Mouse (Mus musculus): Measurements from ENCODE around the gene Aes.

The Aes gene

GRCm38 (mm10) chr10:81570238-81570800, 11.0 kb downstream of the Aes start:
- TF ChIP-seq GATA4 (IDR thresholded peaks at IDR 0.05; ENCODE audit: insufficient replicate concordance, low read length): no peak

GRCm38 (mm10) chr10:81570831-81571500, 11.7 kb downstream of the Aes start:
- TF ChIP-seq GATA4 (IDR thresholded peaks at IDR 0.05; ENCODE audit: insufficient replicate concordance, low read length): no peak

GRCm38 (mm10) chr10:81571501-81571876, 12.2 kb downstream of the Aes start:
- TF ChIP-seq GATA4 (IDR thresholded peaks at IDR 0.05; ENCODE audit: insufficient replicate concordance, low read length): 0 out of 2 replicates have a peak, but pooled peaks have one; percentile 11

- TF ChIP-seq GATA4 (IDR thresholded peaks at IDR 0.05; ENCODE audit: insufficient replicate concordance, low read length): no peak
Observed at GRCm38 (mm10) chr10:81572133-81572671, 12.9 kb downstream of the Aes start.

DNA sequence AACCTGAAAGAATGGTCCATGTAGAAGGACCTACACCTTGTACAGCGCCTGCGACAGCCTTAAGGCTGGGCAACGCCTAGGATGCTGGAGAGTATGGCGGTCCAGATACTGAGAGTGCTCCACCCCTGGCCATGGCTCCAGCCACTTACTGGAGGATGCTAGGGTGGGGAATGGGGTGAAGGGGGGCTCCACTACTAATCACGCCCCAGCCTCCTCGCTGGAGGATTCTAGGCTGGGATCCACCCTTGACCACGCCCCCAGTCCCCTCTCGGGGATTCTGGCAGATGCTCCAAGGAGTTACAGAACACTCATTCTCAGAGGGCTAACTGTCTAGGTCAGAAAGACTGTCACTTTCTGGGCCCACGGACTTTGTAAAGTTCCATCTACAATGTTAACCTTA, 13.7 kb downstream of the Aes start:
- TF ChIP-seq GATA4 (IDR thresholded peaks at IDR 0.05; ENCODE audit: insufficient replicate concordance, low read length): no peak

DNA sequence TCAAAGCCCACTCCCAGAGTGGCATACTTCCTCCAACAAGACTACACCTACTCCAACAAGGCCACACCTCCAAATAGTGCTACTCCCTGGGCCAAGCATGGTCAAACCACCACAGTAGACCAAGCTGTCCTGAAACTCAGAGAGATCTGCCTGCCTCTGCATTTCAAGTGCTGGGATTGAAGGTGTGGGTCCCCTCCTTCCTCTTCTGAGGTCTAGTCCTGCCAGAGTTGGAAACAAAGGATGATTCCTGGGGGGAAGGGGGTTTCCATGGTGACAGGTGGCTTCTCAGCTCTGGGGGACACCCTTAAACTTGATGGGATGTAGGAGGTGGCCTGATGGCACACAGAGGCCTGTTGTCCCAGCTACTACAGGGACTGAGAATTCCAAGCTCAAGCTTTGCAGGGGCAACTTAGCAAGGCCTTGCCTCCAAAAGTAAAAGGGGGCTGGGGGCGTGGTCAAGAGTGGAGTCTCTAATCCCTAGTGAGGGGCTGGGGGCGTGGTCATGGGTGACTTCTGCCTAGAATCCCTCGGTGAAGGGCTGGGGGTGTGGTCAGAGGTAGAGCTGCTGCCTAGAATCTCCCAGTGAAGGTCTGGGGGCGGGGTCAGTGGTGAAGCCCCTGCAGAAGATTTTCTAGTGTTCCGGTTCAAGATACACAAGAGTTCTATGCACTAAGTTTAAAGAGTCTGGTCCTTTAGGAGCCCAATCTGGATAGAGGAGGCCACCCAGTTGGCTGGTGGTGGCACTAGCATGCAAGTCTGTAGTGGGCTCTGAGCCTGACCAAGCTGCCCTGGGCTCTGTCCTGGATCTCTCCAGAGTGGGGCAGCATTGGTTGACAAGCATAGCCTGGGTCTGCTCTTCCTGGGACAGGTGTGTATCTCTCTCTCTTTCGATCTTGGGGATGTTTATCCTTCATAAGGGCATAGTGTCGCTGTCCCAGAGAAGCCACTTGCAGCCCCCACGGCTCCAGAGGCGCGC, 15.1 kb downstream of the Aes start, which contains the start of gene Tle2:
TSS of gene Tle2 (plus strand) at position 481 of the 976 bp plus-strand sequence.
- no peak for TF ChIP-seq GATA4 (IDR thresholded peaks at IDR 0.05; ENCODE audit: insufficient replicate concordance, low read length)

GRCm38 (mm10) chr10:81575208-81575631, 15.9 kb downstream of the Aes start:
- no peak for TF ChIP-seq GATA4 (IDR thresholded peaks at IDR 0.05; ENCODE audit: insufficient replicate concordance, low read length)

DNA sequence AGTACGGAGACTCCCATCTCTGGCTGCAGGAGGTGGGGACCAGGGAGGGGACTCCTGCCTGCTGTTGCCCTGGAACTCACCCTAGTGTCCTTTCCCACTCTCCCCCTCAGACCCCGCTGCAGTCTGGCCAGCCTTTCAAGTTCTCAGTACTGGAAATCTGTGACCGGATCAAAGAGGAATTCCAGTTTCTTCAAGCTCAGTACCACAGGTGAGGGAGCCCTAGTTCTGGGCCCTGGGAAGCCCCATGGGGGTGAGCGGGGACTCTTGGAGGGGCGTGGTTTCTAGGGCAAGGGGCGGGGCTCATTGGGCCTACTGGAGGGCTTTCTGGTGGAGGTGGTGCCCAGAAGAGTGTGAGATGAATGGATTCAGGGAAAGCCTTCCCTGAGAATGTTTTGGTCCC, 16.4 kb downstream of the Aes start:
- no peak for TF ChIP-seq GATA4 (IDR thresholded peaks at IDR 0.05; ENCODE audit: insufficient replicate concordance, low read length)

GRCm38 (mm10) chr10:81579967-81580366, 20.7 kb downstream of the Aes start:
- no peak for TF ChIP-seq GATA4 (IDR thresholded peaks at IDR 0.05; ENCODE audit: insufficient replicate concordance, low read length)

GRCm38 (mm10) chr10:81580441-81581070, 21.3 kb downstream of the Aes start:
- no peak for TF ChIP-seq GATA4 (IDR thresholded peaks at IDR 0.05; ENCODE audit: insufficient replicate concordance, low read length)

GRCm38 (mm10) chr10:81583347-81583746, 24.1 kb downstream of the Aes start:
- no peak for TF ChIP-seq GATA4 (IDR thresholded peaks at IDR 0.05; ENCODE audit: insufficient replicate concordance, low read length)

GRCm38 (mm10) chr10:81588739-81589138, 29.5 kb downstream of the Aes start:
- TF ChIP-seq GATA4 (IDR thresholded peaks at IDR 0.05; ENCODE audit: insufficient replicate concordance, low read length): no peak

DNA sequence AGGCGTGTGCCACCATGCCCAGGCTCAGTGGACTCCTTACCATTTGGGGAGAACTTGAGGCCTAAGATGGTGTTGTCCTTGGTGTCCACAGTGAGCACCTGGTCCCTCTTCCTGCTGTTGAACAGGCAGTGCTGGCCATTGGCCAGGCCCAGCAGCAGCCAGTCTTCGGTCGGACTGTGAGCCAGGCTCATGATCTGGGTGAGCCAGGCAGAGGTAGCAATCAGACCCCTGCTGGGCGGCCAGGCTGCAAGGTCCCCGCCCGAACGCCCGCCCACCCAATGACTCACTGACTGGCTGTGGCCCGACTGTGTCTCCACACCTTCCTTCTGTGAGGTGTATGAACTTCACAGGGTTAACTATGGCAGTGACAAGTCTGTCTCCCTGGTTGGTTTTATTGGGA, 32.6 kb downstream of the Aes start:
- no peak for TF ChIP-seq GATA4 (IDR thresholded peaks at IDR 0.05; ENCODE audit: insufficient replicate concordance, low read length)

- no peak for TF ChIP-seq GATA4 (IDR thresholded peaks at IDR 0.05; ENCODE audit: insufficient replicate concordance, low read length)
Observed at GRCm38 (mm10) chr10:81592631-81593030, 33.3 kb downstream of the Aes start.

DNA sequence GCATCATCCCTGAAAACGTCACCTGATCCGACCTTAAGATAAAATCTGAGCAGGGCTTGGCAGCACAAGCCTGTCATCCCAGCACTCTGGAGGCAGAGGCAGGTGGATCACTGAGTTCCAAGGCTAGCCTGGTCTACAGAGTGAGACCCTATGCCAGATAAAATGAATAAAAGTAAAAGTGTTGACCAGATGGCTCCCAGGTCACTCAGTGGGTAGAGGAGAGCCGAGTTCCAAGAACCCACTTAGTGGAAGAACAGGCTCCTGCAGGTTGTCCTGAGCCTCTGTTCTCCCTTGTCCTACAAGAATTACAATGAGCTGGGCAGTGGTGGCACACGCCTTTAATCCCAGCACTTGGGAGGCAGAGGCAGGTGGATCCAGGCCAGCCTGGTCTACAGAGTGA, 33.9 kb downstream of the Aes start:
- TF ChIP-seq GATA4 (IDR thresholded peaks at IDR 0.05; ENCODE audit: insufficient replicate concordance, low read length): no peak

Data from liver, adult (tissue).